ENCODE assay signal across 14 mouse cellular contexts in the genomic region with DNA sequence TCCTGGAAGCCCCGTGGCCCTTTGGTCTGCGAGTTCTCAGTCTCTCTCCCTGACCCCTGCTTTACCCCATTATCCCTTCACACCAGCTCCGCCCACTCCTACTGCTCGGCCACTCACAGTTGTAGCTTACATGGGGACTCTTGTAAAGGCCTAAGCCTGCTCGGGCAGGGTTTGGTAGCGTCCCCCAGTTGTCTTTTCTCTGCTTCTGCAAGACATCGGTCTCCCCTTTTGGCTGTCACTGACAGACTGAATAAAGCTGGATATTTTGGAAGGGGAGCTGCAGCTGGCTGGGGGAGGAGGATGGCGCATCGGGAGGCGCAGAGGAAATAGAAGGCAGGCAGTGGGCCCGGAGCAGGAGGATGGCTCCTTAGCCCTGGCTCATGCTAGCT. TPM values are rescaled to one million over a fixed set of nuclear protein-coding genes. Genes with fewer than 3 reads are reported as not detected.
DNase-seq lines count a peak whose midpoint lies in the region; ATAC-seq and TF ChIP-seq lines count a peak whose summit lies in the region.
"Had no signal": no experiment of that assay in that cellular context is flagged by ENCODE, and none has a peak within 500 bp of the region (broad histone marks: within the 10 kb centered on the region; RNA-seq: fewer than 3 reads in every experiment).

No protein-coding gene starts in this region.

- WGBS in heart, embryonic 16.5 days: 44% methylated on average over 11 of the region's 11 CpGs
- 39% methylated on average over 11 of the region's 11 CpGs for WGBS in midbrain, postnatal 0 days

- H3K9me3 ChIP-seq in heart, embryonic 16.5 days (replicated peaks; ENCODE audit: control insufficient read depth, low read length): no peaks in the 10 kb centered on the region
- no peaks in the 10 kb centered on the region for H3K9me3 ChIP-seq in midbrain, postnatal 0 days (ENCODE audit: low read length)
- H3K9me3 ChIP-seq: liver, embryonic 15.5 days had no signal

- peak; percentile 87 for DNase-seq in heart, adult 11 months
- DNase-seq in heart, adult 8-10 months (ENCODE audit: low spot score): no peak
- DNase-seq in retina, embryonic 14.5 days (ENCODE audit: low spot score): peak; percentile 56
- no peak for DNase-seq in retina, postnatal 1 day
- DNase-seq in midbrain, postnatal 0 days (ENCODE audit: low spot score): no peak
- no peak for DNase-seq in right cerebral cortex, postnatal 36 days (ENCODE audit: low spot score in 2 of 2)
- DNase-seq in adrenal gland, postnatal 4 days (ENCODE audit: low spot score in 2 of 2): no peak
- DNase-seq: B cell, adult 2 months had no signal

- peaks cover 35% of the 10 kb centered on the region for H3K4me1 ChIP-seq in heart, embryonic 16.5 days (ENCODE audit: control insufficient read depth, insufficient read depth, low read length)
- H3K4me1 ChIP-seq in midbrain, postnatal 0 days (ENCODE audit: insufficient read depth, low read length): peaks cover 18% of the 10 kb centered on the region

- H3K4me3 ChIP-seq in heart, embryonic 16.5 days (ENCODE audit: low read length): no peak overlapping the region
- no peak overlapping the region for H3K4me3 ChIP-seq in midbrain, postnatal 0 days (ENCODE audit: low read depth, low read length)
- H3K4me3 ChIP-seq: liver, embryonic 15.5 days; myocyte had no signal

- no peaks in the 10 kb centered on the region for H3K36me3 ChIP-seq in heart, embryonic 16.5 days (ENCODE audit: control insufficient read depth, insufficient read depth)
- no peaks in the 10 kb centered on the region for H3K36me3 ChIP-seq in midbrain, postnatal 0 days (ENCODE audit: insufficient read depth, low read length)
- H3K36me3 ChIP-seq: liver, embryonic 15.5 days had no signal

- no peaks in the 10 kb centered on the region for H3K27me3 ChIP-seq in heart, embryonic 16.5 days (ENCODE audit: control insufficient read depth, insufficient read depth, low read length)
- no peaks in the 10 kb centered on the region for H3K27me3 ChIP-seq in midbrain, postnatal 0 days (ENCODE audit: insufficient read depth, low read length)

- H3K4me2 ChIP-seq in heart, embryonic 16.5 days (ENCODE audit: low read depth, low read length): no peak overlapping the region
- no peak overlapping the region for H3K4me2 ChIP-seq in midbrain, postnatal 0 days (ENCODE audit: low read depth, low read length, poor library complexity, severe bottlenecking)
- H3K4me2 ChIP-seq: liver, embryonic 15.5 days had no signal

- H3K9ac ChIP-seq in heart, embryonic 16.5 days (ENCODE audit: low read length): peak overlapping the region; percentile 30
- H3K9ac ChIP-seq in midbrain, postnatal 0 days (replicated peaks; ENCODE audit: low read length, poor library complexity, severe bottlenecking): peak overlapping the region; percentile 36
- H3K9ac ChIP-seq: liver, embryonic 15.5 days had no signal

- H3K27ac ChIP-seq in heart, embryonic 16.5 days (ENCODE audit: low read length): peak overlapping the region; percentile 84
- peak overlapping the region; percentile 69 for H3K27ac ChIP-seq in midbrain, postnatal 0 days (ENCODE audit: low read depth, low read length)
- H3K27ac ChIP-seq: liver, embryonic 15.5 days had no signal

- ATAC-seq in heart, embryonic 16.5 days (replicated peaks; ENCODE audit: extremely low read depth, insufficient read depth, low FRiP score): peak; percentile 28; the same call in 1 of the 2 replicates
- ATAC-seq in midbrain, postnatal 0 days (ENCODE audit: low FRiP score): no peak
- ATAC-seq: activated CD4-positive, CD25-positive, alpha-beta regulatory T cell, adult 4 months had no signal

- TF ChIP-seq CTCF in midbrain, postnatal 0 days (IDR thresholded peaks at IDR 0.05): no peak

RNA-seq across cellular contexts. Expression of gene Pipox, which starts 17.1 kb away (rescaled TPM):
- total RNA-seq in heart, adult 8-10 months (2022): under 1 TPM; 0.43 to 0.82 (median 0.59) TPM
- 2.9 TPM in 2 replicates for polyA plus RNA-seq in heart, embryonic 16.5 days (2015; fragmentation: Nextera tagmentation; extraction: Ambion mirVana)
- 3.4 and 3.6 TPM in 2 replicates for total RNA-seq in midbrain, postnatal 0 days (2014; rRNA removed)
- 3.8 and 5.1 TPM in 2 replicates for polyA plus RNA-seq in midbrain, postnatal 0 days (2015; fragmentation: Nextera tagmentation; extraction: Ambion mirVana)
- 10 to 100 TPM in 1 of 2 experiments, 1 to 10 TPM in 1; 9.1 to 16.9 TPM for total RNA-seq in adrenal gland, postnatal 4 days (2021)
- polyA plus RNA-seq: myocyte had no signal

RNA-seq across cellular contexts. Expression of gene Sez6, which starts 53.8 kb away (rescaled TPM):
- under 1 TPM; 0.19 to 0.84 (median 0.52) TPM for total RNA-seq in heart, adult 8-10 months (2022)
- polyA plus RNA-seq in heart, embryonic 16.5 days (2015; fragmentation: Nextera tagmentation; extraction: Ambion mirVana): 0.04 and 0.19 TPM in 2 replicates
- total RNA-seq in midbrain, postnatal 0 days (2014; rRNA removed): 160 and 173 TPM in 2 replicates
- 121 and 125 TPM in 2 replicates for polyA plus RNA-seq in midbrain, postnatal 0 days (2015; fragmentation: Nextera tagmentation; extraction: Ambion mirVana)
- 1 to 10 TPM; 3.9 to 6.0 TPM for total RNA-seq in adrenal gland, postnatal 4 days (2021)
- polyA plus RNA-seq: kidney, embryonic 14.5 days; myocyte; spleen, adult 2 months had no signal

Comparison
In these comparisons a context has a peak if more than half of its experiments do, and no peak if none do; other contexts are left out.
1. DNase-seq: peak in heart, adult 11 months (single experiment) and retina, embryonic 14.5 days (single experiment); none in heart, adult 8-10 months (single experiment), retina, postnatal 1 day (single experiment), midbrain, postnatal 0 days (single experiment), right cerebral cortex, postnatal 36 days (0 of 2) and adrenal gland, postnatal 4 days (0 of 2).
2. RNA of gene Sez6, which starts 53.8 kb away (total RNA-seq): 160 to 173 TPM in midbrain, postnatal 0 days; 3.9 to 6.0 TPM in adrenal gland, postnatal 4 days and 0.19 to 0.84 TPM in heart, adult 8-10 months; every median in the first group is over 10 times any median in the second.